Mouse (Mus musculus) cerebellum, postnatal 36 days (tissue): Measurements from ENCODE around the gene Grn.

ENCODE experiments used
- DNase-seq, 2 experiments: peaks; one replicate each; pipeline ENCODE4 v3.0.0; 2021 to 2022; ENCODE audit warnings: mixed read lengths in 2 of 2

Gene Grn

DNA sequence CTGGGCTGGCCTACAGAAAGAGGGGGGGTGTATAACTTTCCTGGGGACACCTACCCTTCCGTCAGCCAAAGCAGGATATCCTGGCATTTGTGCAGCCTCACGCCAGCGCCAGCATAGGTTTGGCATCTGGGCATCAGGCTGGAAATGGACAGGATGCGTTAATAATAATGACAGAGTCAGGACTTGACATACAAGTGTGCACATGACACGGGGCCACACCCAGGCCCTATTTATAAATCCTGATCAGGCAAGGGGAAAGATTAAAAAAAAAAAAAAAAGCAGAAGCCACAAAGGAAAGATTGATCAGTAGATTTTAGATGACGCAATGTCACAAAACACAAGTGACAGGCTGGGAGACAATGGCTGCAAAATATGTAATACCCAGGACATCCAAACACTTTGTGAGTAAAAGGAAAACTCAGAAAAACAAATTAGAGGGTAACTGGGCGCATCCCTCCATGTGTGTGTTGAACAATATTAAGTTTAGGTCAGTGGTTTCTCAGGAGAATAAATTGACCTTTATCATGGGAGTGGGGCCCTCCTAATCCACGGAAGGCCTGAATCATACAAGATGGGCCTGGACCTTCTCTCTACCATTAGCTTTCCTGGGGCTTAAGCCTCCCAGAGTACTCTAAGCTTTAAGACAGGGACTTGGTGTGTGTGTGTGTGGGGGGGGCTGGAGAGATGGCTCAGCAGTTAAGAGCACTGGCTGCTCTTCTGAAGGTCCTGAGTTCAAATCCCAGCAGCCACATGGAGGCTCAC lies 4.4 kb upstream of the Grn start:
- DNase-seq: no peak

GRCm38 (mm10) chr11:102428981-102429540 lies 1.1 kb upstream of the Grn start:
- no peak for DNase-seq

GRCm38 (mm10) chr11:102429551-102429950 lies 564 bp upstream of the Grn start:
- DNase-seq: no peak

GRCm38 (mm10) chr11:102431018-102431645 lies 1.0 kb downstream of the Grn start:
- peak; percentile 80 to 81 for DNase-seq

DNA sequence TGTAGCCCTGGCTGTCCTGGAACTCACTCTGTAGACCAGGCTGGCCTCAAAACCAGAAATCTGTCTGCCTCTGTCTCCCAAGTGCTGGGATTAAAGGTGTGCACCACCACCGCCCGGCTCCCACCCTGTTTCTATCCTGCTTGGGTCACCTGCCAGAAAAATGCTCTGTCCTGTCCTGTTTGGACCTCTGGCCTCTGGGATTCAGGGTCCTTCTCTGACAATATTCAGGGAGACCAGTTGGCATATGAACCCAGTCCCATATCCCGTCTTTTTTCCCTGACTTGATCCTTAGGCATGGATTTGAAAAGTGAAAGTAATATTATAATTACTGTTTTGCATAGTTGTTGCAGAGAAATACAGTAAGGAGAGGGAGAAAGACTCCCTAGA lies 1.6 kb downstream of the Grn start:
- no peak for DNase-seq

DNA sequence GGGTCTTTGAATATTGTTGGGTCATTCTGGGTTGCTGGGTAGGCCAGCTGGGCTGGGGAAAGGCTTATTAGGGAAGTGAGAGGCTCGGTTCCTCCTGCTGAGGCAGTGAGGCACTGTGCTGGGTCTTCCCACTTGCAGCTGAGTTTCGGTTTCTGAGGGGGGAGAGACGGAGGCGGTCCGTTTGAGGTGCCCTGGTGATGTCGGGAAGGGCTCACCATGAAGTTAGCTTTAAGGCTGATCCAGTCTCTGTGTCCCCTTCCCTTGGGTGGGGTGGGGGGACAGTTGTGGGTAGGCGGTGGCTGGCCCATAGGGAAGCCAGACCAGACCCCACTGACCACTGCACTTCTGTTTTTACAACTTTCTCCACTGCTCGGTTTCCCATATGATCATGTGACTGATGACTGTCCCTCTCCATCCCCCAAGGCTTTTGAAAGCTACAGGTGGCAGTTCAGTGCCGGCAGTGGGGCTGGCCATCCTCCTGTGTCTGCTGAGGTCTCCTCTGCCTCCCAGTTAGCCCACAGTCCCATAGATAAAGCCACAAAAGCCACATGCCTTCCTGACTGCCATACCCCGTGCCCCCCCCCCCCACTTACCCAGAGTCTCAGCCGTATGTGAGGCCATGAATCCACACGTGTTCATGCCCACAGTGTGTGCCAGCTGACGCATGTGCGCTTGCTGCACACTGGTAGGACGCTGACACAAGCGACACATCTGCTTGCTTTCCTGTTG lies 2.2 kb downstream of the Grn start:
- no peak for DNase-seq

- peak; percentile 71 to 76 for DNase-seq
Measured at GRCm38 (mm10) chr11:102432896-102433295, 2.8 kb downstream of the Grn start.

- DNase-seq: no peak
Measured at GRCm38 (mm10) chr11:102433866-102434265, 3.8 kb downstream of the Grn start.

- DNase-seq: peak; percentile 90 to 95
Measured at GRCm38 (mm10) chr11:102434406-102434805, 4.3 kb downstream of the Grn start.

- no peak for DNase-seq
Measured at GRCm38 (mm10) chr11:102434816-102435705, 4.9 kb downstream of the Grn start.

DNA sequence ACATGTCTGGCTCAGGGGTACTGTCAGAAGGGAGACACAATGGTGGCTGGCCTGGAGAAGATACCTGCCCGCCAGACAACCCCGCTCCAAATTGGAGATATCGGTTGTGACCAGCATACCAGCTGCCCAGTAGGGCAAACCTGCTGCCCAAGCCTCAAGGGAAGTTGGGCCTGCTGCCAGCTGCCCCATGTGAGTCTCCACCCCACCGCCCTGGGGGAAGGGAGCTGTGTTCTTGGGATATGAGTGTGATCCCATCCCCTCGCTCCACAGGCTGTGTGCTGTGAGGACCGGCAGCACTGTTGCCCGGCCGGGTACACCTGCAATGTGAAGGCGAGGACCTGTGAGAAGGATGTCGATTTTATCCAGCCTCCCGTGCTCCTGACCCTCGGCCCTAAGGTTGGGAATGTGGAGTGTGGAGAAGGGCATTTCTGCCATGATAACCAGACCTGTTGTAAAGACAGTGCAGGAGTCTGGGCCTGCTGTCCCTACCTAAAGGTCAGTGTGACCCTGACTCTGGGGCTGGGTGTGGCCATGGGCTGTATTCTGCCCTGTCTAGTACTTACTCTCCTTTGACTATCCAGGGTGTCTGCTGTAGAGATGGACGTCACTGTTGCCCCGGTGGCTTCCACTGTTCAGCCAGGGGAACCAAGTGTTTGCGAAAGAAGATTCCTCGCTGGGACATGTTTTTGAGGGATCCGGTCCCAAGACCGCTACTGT lies 5.8 kb downstream of the Grn start:
- DNase-seq: peak; percentile 33 to 46

GRCm38 (mm10) chr11:102436471-102436790 lies 6.3 kb downstream of the Grn start:
- no peak for DNase-seq

DNA sequence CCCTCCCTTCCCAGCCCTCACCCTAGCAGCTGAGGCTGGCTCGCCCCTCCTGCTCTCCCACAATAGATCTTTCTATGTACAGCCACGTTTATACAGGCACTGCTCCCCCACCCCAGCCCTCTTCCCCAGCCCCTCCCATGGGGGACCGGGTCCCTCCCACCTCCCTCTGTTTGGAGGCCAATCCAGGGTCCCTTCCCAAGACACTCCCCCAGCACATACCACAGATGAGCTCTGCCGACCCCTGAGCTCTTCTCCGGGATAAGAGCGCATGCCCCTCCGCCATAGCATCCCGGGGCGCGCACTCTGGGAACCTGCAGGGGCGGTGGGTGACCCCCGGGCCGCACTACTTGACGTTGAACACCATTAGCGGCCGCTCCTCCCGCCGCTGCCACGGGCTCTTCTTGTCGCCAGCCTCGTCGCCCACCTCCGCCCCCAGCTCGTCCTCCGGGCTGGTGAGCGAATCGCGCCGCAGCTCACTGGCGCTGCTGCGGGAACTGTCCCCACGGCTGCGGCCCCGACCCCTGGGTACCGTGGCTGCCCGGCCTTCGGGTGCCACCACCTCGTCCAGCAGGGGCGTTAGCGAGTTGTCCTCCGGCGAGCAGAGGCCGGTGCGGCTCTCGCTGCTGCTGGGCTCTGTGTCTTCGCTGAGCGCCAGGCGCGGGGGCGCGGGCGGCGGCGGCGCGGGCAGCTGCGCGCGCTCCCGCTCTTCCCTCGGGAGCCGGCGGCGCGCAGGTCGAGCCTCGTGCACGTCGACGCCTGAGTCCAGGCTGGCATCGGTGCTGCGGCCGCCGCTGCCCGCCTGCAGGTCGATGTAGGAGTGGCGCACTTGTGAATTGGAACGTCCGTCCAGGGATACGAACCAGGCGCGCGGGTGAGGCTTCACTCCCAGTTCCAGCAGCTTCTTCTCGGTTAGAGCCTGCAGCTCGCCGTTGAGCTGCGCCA lies 7.3 kb downstream of the Grn start:
- peak; percentile 51 to 58 for DNase-seq

DNA sequence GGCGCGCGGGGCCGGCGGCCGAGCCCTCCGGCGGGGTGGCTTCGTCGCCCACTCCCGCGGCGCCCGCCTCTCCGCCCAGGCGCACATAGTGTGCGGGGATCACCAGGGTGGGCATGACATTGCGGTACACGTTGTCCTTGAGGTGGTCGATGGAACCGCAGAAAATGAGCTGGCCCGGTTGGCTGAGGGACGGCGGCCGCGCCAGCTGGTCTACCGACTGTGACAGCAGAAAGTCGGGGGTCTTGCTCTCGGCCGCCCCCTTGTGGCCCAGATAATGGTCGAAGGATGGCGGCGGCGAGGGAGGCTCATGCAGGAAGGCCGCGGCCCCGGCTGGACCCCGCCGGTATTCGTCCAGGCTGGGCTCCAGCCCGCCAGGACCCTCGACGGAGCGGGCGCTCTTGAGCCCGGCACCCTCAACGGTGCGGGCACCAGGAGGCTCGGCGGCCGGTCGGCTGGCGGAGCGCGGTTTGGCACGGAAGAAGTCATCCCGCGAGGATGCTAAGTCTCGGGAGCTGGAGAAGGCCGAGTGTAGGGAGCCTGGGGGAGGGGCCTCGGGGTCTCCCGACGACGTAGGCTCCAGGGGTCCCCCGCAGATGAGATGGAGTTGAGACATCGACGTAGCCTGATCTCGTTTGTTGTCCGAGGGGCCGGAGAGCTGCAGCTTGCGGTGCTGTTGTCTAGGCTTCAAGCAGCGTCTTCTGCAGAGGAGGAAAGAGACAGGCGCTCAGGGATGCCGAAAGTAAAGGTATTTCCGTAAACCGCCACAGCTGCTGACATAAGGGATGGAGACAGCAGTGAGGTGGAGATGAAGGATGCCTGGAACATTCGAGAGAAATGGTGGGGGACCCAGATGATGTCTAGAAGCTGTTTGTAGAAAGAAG lies 8.3 kb downstream of the Grn start:
- DNase-seq: peak; percentile 86 to 87

DNA sequence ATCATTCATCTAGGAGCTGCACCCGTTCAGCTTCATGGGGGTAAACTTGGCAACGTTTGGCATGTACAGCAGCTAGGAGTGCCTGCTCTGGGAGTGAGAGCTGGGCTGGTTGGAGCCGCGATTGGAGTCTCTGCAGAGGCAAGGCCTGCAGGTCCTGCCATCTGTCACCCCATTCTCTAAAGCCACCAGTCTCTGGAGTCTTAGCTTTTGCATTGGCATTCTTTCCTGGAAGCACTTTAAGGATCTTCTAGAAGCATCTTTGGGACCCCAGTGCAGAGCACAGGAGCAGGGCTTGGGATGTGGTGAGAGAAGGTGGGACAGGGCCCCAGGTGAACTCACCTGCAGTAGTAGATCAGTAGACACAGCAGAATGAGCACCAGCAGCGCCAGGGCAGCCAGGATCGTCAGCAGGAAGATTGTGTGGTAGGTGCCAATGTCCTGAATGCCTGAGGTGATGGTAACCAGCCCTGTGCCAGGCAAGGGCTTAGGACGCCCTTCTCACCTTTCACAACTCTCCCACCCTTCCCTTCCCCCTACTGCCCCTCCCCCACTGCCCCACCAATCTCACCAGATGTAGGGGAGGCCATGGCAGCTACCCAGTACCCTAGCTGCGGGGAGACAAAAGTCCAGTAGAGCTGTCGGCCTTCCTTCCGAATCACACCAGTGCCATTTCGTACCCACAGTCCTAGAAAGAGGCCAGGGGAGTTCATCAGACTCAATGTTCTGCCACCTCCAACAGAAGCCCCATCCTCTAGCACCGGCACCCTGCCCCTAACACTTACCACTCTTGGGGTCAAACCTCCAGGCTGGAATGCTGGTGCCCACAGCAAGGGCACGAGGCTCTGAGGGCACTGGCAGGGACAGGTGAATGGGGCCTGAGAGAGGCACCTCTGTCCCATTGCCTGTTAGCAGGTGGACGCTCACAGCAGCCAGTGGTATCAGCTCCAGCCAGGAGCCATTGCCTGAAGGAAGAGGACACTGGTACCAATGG lies 9.3 kb downstream of the Grn start:
- peak; percentile 67 to 74 for DNase-seq

- no peak for DNase-seq
Measured at GRCm38 (mm10) chr11:102440255-102440654, 10.1 kb downstream of the Grn start.

DNA sequence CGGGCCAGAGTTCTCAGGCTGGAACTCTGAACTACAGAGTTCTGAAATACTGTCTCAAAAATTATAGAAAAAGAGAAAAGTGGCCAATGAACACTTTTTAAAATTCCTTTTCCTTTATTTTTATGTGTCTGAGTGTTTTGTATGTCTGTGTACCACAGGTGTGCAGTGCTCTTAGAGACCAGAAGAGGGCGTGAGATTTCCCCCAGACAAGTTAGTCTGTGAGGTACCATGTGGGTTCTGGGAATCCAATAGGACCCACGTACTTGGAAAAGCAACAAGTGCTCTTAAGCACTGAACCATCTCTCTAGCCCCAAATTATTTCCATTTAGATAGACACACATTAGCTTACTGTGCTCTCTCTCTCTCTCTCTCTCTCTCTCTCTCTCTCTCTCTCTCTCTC lies 11.3 kb downstream of the Grn start:
- no peak for DNase-seq

- no peak for DNase-seq
Measured at GRCm38 (mm10) chr11:102442089-102442488, 12.0 kb downstream of the Grn start.
